Mouse (Mus musculus): Measurements from ENCODE around the gene Ear2.
"Not testable (repeated sequence)": the region's sequence is repeated elsewhere in the genome, so short reads cannot be mapped to it uniquely, and the experiment has no call there.

The Ear2 gene

DNA sequence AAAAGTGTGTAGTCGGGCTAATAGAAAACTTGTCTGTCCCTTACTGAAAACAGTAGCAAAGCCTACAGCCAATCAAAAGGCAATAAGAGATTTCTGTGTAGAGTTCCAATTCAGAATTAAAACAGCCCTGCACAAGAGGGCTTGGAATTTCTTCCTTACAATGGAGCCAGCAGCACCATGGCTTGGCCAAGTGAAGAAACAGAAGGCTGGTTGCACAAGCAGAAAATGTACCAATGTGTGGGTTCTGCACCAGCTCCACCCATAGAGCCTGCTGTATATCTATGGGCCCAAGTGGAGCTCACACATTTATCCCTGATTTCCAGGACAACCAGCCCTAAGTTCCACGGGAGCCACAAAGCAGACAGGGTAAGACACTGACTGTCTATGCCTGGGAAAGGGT is at the start of gene Ear2:
Gene Ear2 (plus strand): TSS at position 301 of the 400 bp plus-strand sequence.
- DNase-seq: not testable (repeated sequence)

DNA sequence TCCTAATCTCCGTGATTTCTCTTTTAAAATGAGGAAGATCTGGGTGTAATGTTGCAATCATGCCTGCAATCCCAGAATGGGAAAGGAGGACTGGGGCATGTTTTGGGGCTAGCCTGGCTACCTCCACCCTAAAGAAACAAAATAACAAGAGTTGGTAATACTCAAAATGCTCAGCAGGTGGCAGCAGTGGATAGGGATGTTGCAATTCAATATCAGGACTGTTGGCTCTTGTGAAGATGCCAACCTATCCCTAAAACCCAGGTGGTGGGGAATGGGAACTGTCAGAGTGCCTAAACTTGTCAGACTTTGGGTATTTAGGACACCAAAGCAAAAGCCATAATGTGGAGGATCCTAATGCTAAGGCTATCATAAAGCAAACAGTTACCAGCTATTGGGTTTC is 34.6 kb upstream of the Ear2 start:
- not testable (repeated sequence) for DNase-seq

DNA sequence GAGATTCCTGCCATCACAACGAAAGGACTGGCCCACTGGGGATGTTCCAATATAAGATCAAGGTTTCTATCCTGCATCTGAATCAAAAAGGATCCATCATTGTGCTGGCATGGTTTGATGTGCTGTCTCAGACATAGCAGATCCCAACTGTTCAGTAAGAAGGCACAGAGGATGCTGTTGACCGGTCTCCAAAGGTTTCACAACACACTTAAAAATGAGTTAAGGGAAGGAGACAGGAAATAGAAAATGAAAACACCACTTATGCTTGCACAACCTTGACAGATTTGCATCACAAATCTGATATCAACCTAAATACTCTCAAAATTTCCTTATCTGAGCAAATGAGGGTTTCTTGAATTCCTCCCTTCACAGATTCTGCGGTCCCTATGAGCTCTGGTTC is 31.9 kb upstream of the Ear2 start:
- DNase-seq: not testable (repeated sequence)

DNA sequence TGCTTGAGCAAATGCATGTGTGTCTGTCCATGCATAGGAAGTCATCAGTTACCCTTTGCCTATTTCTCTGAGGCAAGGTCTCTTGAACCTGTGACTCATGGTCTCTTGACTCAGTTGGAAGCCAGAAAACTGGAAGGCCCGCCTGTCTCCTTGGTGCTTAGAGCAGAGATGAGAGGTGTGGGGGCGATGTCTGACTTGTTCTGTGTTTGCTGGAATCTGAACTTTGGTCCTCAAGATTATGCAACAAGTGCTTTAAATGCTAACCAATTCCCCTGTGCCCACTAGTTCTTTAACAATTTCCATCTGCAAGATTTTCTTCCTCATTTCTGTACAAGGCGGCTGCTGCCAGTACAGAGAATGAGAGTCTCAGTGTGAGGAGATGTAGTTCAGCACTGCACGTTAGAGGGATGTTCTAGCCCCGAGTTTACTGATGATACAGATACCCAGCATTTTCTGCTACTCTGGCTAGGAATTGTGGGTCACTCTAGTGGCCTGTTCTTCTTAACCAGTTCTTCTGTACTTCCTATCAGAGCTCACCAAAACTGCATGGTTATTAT is 24.6 kb upstream of the Ear2 start:
- peak; percentile 24 for DNase-seq

DNA sequence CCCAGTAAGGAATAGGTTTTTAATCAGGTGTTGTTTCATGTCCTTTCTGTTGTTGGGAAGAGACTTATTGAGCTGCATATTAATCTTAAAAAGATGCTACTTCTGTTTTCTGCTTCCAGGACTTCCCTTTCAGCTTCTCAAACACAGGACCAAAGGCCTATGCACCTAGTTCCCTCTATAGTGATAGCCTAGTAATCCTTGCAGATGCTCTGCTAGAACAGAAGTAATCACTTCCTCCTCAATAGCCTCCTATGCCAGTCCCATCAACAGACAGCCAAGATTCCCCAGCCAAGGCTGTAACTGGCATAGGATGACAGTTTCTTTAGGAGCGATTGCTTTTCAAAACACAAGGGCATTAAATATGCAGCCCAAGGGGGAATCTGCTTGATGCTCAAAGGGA is 15.9 kb upstream of the Ear2 start:
- DNase-seq: not testable (repeated sequence)

DNA sequence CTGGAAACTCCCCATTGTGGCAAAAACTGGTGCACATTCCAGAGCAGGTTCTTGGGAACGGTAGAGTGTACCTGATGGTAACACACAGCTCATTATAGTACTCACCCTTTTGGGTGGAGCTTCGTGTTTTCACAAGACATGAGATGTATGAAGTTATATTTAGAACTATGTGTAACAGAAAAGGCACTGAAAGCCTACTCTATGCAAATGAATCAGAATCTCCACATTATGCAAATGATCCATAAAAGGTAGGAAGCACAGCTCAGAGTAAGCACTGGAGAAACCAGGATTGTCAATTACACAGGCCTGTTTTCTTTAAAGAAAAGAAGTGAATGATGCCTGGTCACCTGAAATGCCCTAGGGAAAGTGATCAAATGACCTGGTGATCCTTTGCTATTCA is 14.9 kb upstream of the Ear2 start:
- not testable (repeated sequence) for DNase-seq

DNA sequence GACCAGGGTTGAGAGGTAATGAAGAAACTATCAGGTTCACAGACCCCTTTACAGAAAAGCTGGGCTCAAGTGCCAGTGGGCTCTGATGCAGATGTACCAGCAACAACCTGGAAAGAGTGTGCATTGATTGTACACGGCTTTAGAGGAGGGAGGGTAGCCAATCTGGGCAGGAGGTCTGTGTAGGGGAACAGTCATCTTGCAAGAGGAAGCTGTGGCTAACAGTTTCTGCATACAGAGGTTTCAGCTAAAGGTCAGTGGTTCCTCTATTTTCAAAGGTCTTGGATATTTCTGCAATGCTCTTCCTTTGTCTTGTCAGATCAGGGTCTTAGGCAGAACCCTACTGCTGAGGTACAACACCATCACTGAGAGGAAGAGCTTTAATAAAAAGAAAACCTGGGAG is 10.9 kb upstream of the Ear2 start:
- not testable (repeated sequence) for DNase-seq

DNA sequence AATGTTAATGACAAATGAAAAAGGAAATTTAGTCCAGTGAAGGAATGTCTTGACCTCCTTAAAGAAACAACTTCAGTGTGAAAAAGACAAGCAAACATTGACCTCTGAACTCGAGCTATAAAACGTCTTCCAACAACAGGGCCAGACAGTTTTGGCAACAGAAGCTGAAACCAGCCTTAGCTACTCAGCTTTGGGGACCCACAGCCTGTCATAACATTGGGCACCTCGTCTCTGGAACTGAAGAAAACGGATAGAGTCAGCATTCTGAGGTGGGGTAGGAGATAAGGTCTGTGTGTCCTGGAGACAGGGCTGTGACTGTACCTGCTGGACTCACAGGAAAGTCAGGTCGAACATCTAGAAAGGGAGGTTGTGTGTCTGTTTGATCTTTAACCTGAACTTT is 8.0 kb upstream of the Ear2 start:
- DNase-seq: not testable (repeated sequence)

DNA sequence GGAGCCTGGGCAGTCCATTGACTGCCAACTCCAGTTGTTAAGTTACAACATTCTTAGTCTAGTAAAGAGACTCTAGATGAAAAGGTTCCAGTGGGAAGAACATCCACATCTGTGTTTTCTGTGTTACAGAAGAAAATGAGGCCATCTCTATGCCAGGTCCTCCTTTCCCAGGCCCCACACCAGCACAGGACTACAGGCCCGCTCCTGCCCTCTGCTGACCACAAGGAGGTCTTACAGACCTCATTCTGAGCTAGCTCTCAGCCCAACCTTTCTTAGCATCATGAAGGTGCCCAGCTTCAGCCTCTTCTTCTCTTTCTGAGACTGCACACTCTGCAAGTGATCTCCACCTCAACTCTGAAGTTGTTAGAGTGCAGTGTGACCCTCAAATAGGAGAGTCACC is 2.4 kb upstream of the Ear2 start:
- DNase-seq: not testable (repeated sequence)

DNA sequence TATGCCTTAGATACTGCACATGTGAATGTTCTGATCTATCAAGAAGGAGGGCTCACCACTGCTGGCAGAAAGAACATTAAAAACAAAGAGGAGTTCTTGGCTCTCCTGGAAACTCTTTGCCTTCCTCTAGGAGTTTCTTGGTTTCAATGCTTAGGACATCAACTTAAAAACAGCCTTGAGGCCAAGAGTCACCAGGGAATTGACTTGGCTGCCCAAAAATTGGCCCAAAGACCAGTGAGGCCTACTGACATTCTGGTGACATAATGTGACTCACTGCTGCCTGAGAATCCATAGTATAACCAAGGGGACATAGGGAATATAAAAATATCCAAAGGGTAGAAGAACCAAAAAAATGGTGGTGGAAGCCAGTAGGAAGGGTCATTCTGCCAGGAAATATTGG is 8.5 kb downstream of the Ear2 start:
- DNase-seq: no peak

DNA sequence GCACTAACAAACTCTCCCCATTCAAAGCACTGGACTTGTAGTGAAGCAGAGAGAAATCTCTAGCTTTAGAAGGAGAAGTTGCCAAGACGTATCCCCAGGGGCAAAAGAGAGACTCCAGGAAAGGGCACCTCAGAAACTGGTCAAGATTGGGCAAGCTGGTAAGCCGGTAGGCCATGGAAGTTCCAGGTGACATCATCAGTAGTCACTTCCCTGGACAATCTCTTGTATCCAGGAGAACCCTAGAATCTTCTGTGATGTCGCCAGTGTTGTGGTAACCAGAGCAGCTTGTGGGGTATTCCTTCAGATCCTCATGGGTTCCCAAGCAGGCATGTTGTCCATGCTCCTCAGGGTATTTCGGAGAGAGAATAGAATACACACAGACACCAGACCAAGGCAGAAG is 21.1 kb downstream of the Ear2 start, which contains the start of gene Gm3327:
Gene Gm3327 (plus strand): TSS at position 301 of the 400 bp plus-strand sequence.
- DNase-seq: not testable (repeated sequence)

Data from kidney, adult 11 months (tissue).